Mouse (Mus musculus) midbrain, embryonic 16.5 days (tissue): ENCODE measurements around the gene Acat2. TPM values are rescaled to one million over a fixed set of nuclear protein-coding genes. Genes with fewer than 3 reads are reported as not detected.

Source experiments
- ATAC-seq: fragments of 200-750 bp; cut with Nextera tagmentation; 2 replicates; pipeline ENCODE4 v1.8.0; 2017; ENCODE audit warnings: moderate TSS enrichment
- H3K27ac ChIP-seq: fragments of 300-500 bp; sonication (generic); 2 replicates; pipeline ENCODE4 v1.5.1; 2014; ENCODE audit warnings: mild to moderate bottlenecking, low read length, mixed read lengths
- H3K27me3 ChIP-seq: fragments of 300-500 bp; sonication (generic); 2 replicates; pipeline ENCODE4 v1.6.1; 2014; ENCODE audit warnings: low read depth, low read length, mixed read lengths; ENCODE audit not compliant: control insufficient read depth, insufficient read depth
- H3K36me3 ChIP-seq: fragments of 300-500 bp; sonication (generic); 2 replicates; pipeline ENCODE4 v1.6.1; 2014; ENCODE audit warnings: mild to moderate bottlenecking, low read length, moderate library complexity, mixed read lengths; ENCODE audit not compliant: control insufficient read depth, insufficient read depth
- H3K4me1 ChIP-seq: fragments of 300-500 bp; sonication (generic); 2 replicates; pipeline ENCODE4 v1.6.1; 2014; ENCODE audit warnings: mild to moderate bottlenecking, low read length, mixed read lengths; ENCODE audit not compliant: control insufficient read depth, insufficient read depth
- H3K4me2 ChIP-seq: fragments of 300-500 bp; sonication (generic); 2 replicates; pipeline ENCODE4 v1.6.1; 2014; ENCODE audit warnings: mild to moderate bottlenecking, low read length, mixed read lengths
- H3K4me3 ChIP-seq: fragments of 300-500 bp; sonication (generic); 2 replicates; pipeline ENCODE4 v1.5.1; 2014; ENCODE audit warnings: low read depth, mild to moderate bottlenecking, low read length, moderate library complexity, mixed read lengths
- H3K9ac ChIP-seq: fragments of 300-500 bp; sonication (generic); 2 replicates; pipeline ENCODE4 v1.6.1; 2014; ENCODE audit warnings: low read depth, low read length, mixed read lengths
- H3K9me3 ChIP-seq: fragments of 300-500 bp; sonication (generic); replicated peaks from 2 replicates; pipeline ENCODE4 v1.6.1; 2014; ENCODE audit warnings: mild to moderate bottlenecking, low read length, mixed read lengths; ENCODE audit not compliant: control insufficient read depth, poor library complexity, severe bottlenecking
- WGBS: fragments of 180-500 bp; shearing (Covaris S2); extraction: QIAGEN DNeasy Blood & Tissue Kit; methylation state at CpG from one replicate; pipeline ENCODE4 v1.1.7; 2014; 5-methylcytosine and 5-hydroxymethylcytosine counted together
- polyA plus RNA-seq: library from polyadenylated mRNA; unstranded; fragments of >200 nt; fragmentation: Nextera tagmentation; extraction: Ambion mirVana; gene quantifications from 2 replicates; pipeline ENCODE4 v1.2.1, GENCODE M21; 2015

Acat2 gene
- polyA plus RNA-seq, 1 experiment from 2014 or later = 378 TPM

DNA sequence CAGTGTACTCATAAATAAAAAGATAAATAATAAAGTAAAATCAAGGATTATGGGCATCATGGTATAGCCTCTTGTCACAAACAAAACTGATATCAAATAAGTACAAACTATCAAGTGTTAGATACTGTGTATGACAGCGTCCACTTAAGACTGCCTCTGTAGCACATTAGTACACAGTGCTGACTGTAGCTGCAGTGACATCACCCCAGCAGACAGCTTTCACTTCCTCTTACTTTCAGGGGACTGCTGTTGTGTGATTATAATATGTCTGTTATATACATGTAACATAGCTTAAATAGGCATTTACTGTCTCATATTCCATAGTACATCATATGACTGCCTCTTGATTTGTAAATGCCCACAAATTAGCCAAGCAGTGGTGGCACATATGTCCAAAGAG, 39.5 kb downstream of the Acat2 start:
- Histone ChIP-seq H3K9me3 (no peaks in the 10 kb centered on the region), H3K4me3 (no peak overlapping the region), H3K9ac (no peak overlapping the region), H3K27ac (no peak overlapping the region), H3K4me2 (no peak overlapping the region), H3K4me1 (peaks cover 8% of the 10 kb centered on the region), H3K36me3 (peaks cover 55% of the 10 kb centered on the region), H3K27me3 (no peaks in the 10 kb centered on the region)
- 97% methylated on average over 1 of the region's 1 CpGs for WGBS
- ATAC-seq = no peak

DNA sequence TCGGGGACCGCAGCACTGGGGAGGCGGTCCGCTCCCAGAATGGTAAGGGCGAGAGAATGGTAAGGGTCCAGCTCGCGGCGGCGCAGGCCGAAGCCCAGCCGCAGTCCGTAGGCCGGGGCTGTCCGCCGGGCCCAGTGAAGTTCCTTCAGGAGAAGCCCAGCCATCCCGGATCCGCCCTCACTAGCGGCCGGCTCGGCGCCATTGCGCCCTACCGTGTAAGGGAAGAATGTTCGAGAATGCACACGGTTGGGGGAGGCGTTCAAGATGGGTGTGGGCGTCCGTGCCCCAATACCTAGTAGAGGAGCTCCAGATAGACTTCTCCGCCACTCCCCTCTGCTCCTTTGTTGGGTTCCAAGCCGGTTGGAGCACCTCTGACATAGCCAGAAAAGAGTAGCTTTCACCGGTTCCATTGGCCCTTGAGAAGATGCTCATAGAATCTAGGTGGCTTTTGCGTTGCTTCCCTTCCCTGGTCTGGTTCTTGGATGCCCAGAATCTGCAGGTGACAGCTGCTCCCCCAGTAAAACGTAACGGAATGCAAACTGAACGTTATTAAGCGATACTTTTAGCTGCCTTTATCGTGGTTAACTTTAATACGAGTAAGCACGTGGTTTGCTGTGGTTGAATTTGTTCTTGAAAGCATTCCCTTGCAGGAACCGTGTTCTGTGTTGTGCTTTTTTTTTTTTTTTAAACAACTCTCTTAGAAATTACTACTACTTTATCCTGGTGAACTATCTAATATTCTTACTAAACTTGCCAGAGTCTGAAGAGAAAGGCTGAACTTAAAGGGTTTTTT, 43.8 kb downstream of the Acat2 start:
- Histone ChIP-seq H3K27me3 (no peaks in the 10 kb centered on the region), H3K4me2 (peak overlapping the region; percentile 90), H3K9ac (peak overlapping the region; percentile 84), H3K36me3 (peaks cover 38% of the 10 kb centered on the region), H3K27ac (peak overlapping the region; percentile 80), H3K4me1 (peaks cover 16% of the 10 kb centered on the region), H3K9me3 (no peaks in the 10 kb centered on the region), H3K4me3 (peak overlapping the region; percentile 67)
- peak; percentile 67 for ATAC-seq
- WGBS = under 1% methylated on average over 40 of the region's 40 CpGs

DNA sequence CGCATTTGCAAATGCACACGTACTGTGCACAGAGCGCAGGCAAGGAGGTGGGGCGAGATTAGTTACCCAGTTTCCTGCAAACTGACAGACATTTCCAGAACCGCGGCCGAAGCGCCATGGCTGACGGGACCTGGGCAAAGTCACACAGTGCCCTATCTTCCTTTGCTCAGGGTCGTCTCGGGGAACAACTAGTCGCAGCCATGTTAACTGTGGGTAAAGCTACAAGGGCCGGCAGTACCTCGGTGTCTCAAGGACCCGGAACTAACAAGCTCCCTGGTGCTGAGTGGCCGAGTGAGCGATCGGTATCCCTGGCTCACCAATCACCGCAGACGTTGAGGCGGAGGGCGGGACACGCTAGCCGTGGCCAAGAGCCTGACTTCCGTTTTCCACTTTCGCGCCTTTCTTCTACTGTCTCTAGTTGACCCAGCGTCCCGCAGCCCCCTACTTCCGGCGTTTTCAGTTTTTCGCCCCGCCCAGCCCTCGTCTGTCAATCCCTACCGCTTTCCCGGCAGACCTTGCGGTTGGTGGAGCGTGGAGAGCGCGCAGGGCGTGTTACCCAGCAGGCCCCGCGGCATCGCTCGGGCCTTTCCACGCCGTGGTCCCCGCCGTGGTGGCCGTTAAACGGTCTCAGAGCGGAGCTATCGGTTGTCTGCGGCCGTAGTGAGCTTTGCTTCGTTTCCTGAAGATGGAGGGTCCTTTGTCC, 44.5 kb downstream of the Acat2 start, which contains the start of gene Mrpl18:
TSS of gene Mrpl18 (minus strand) at position 465 of the 703 bp plus-strand sequence.
- WGBS = under 1% methylated on average over 56 of the region's 56 CpGs
- peak within 1 kb of the TSS; percentile 67 for H3K4me3 ChIP-seq
- no peaks in the 10 kb centered on the region for H3K27me3 ChIP-seq
- peak within 1 kb of the TSS; percentile 82 for H3K27ac ChIP-seq
- H3K36me3 ChIP-seq = peaks cover 34% of the 10 kb centered on the region
- ATAC-seq = peak; percentile 99
- H3K4me2 ChIP-seq = peak within 1 kb of the TSS; percentile 91
- no peaks in the 10 kb centered on the region for H3K9me3 ChIP-seq
- H3K4me1 ChIP-seq = peaks cover 16% of the 10 kb centered on the region
- peak within 1 kb of the TSS; percentile 84 for H3K9ac ChIP-seq

DNA sequence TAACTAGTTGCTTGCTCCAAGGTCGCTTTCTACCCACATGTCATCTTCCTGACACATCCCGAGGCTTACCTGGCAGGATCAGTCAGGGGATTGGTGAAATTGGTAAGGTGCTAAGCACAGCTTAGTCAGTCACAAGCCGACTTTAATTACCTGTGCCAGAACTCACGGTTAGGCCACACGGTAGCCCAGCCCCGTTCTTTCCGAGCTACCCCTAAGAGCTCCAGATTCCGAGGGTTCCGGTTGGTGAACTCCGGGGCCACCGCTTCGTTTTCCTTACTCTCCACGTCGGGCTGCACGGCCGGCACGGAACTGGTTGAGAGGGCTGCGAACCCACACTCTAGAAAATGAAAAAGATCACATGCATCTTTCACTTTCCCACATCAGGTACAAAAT, 45.1 kb downstream of the Acat2 start, which contains the start of gene Tcp1:
TSS of gene Tcp1 (plus strand) at position 214 of the 393 bp plus-strand sequence.
- ATAC-seq = peak; percentile 12
- peak within 1 kb of the TSS; percentile 82 for H3K27ac ChIP-seq
- 2% methylated on average over 18 of the region's 18 CpGs for WGBS
- peak within 1 kb of the TSS; percentile 91 for H3K4me2 ChIP-seq
- H3K4me1 ChIP-seq = peaks cover 16% of the 10 kb centered on the region
- H3K36me3 ChIP-seq = peaks cover 33% of the 10 kb centered on the region
- H3K9me3 ChIP-seq = no peaks in the 10 kb centered on the region
- H3K27me3 ChIP-seq = no peaks in the 10 kb centered on the region
- peak within 1 kb of the TSS; percentile 84 for H3K9ac ChIP-seq
- peak within 1 kb of the TSS; percentile 67 for H3K4me3 ChIP-seq

DNA sequence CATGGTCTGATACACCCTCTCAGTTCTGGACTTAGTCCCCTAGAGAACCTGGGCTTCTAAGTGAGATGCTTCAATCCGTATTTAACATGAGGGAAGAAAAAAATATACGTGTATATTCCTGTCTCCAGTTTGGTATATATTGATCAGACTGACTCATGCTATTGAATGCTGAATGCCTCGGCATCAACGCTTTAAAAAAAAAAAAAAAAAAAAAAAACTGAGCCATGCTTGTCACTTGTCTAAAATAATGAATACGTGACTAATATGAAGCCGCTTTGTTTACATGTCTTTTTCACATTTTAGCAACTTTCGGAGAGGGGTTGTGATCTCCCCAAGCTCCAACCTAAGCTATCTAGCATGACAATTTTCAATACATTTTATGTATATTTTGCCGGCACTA, 50.2 kb downstream of the Acat2 start:
- H3K36me3 ChIP-seq = peaks cover 19% of the 10 kb centered on the region

DNA sequence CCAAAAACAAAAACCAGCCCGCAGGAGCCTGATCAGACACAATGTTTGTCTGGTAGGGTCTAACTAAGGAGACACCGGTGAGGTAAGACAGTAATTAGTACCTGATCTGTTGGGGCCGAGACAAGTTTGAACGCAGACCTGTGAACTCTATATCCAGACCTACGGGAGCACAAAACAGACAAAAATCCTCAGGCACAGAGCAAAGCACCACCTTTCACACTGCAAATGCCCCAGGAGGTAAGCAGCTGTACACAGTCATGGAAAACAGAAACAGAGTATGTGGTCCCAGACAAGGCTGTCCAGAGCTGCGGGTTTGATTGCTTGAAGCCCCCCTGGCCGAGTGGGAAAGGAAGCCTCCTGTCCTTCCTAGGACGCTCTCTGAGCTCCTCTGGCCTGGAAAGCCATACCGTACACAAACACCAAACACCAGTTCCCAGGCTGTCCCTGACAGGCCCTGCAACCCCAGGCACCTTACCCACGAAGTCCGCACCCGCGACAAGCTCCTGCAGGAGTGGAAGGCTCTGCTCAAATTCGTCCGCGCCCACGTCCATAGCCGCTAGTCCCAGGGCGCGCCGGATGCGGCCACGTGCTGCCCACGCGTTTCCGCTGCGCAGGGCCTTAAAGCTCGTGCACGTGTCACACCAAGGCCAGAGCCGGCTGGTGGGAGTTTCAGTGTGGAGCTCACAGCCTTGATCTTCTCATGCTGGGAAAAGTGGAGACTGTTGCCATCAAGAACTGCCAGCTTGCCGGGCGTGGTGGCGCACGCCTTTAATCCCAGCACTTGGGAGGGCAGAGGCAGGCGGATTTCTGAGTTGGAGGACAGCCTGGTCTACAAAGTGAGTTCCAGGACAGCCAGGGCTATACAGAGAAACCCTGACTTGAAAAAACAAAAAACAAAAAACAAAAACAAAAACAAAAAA, 50.9 kb downstream of the Acat2 start, which contains the start of gene Pnldc1:
TSS of gene Pnldc1 (minus strand) at position 870 of the 920 bp plus-strand sequence.
- no peak within 1 kb of the TSS for H3K27ac ChIP-seq
- H3K27me3 ChIP-seq = no peaks in the 10 kb centered on the region
- no peak for ATAC-seq
- WGBS = 85% methylated on average over 35 of the region's 35 CpGs
- H3K4me1 ChIP-seq = no peaks in the 10 kb centered on the region; the same call in 1 of the 2 replicates
- H3K9me3 ChIP-seq = no peaks in the 10 kb centered on the region
- H3K9ac ChIP-seq = no peak within 1 kb of the TSS
- H3K36me3 ChIP-seq = peaks cover 19% of the 10 kb centered on the region
- no peak within 1 kb of the TSS for H3K4me2 ChIP-seq
- H3K4me3 ChIP-seq = no peak within 1 kb of the TSS

More for the DNA sequence above, 50.2 kb downstream of the Acat2 start:
- Histone ChIP-seq H3K4me1 (peaks cover 8% of the 10 kb centered on the region), H3K9me3 (no peaks in the 10 kb centered on the region), H3K27me3 (no peaks in the 10 kb centered on the region), H3K4me2 (no peak overlapping the region), H3K4me3 (no peak overlapping the region), H3K27ac (no peak overlapping the region), H3K9ac (no peak overlapping the region)
- 88% methylated on average over 8 of the region's 8 CpGs for WGBS
- ATAC-seq = no peak

DNA sequence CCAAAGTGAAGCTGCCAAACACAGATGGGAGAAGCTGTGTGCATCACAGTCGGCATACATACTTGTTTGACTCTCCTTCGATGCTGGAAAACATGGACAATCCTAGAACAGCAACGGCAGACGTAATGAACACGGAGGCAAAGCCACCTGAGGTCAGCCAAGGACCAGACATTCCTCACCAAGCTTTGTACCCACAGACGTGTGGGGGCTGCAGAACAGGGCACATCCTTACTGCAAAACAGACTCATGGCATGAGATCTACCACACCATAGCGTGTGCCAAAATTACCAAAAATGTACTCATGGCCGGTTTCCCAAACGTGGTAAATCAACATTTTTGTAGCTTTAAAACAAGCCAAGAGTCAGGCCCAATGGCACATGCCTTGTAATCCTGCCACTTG, 54.1 kb downstream of the Acat2 start:
- no peak overlapping the region for H3K4me3 ChIP-seq
- H3K27me3 ChIP-seq = no peaks in the 10 kb centered on the region
- 0 out of 2 replicates have a peak, but pooled peaks cover 7% of the 10 kb centered on the region for H3K36me3 ChIP-seq
- H3K4me2 ChIP-seq = no peak overlapping the region
- no peaks in the 10 kb centered on the region for H3K4me1 ChIP-seq
- WGBS = 94% methylated on average over 9 of the region's 9 CpGs
- H3K9me3 ChIP-seq = no peaks in the 10 kb centered on the region
- ATAC-seq = no peak
- no peak overlapping the region for H3K9ac ChIP-seq
- H3K27ac ChIP-seq = no peak overlapping the region

DNA sequence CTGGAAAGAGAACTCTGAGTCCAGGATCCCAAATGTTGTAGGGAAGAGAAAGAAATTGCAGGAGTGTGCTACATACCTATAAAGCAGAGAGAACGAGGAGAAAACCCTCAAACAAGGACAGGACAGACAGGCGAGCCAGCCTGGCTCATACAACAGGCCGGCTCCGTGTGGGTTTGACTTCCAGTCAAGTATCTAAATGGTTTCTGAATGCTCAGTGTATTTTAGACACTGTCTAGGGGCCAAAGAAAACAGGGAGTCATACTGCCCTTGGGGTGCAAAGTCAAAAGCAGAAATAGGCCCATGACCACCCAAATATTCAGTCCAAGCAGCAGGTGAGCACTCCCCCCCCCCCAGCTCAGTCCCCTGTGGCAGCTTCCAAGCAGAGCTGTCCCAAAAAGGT, 54.7 kb downstream of the Acat2 start:
- 92% methylated on average over 4 of the region's 4 CpGs for WGBS
- H3K36me3 ChIP-seq = 0 out of 2 replicates have a peak, but pooled peaks cover 6% of the 10 kb centered on the region

More for the DNA sequence above, 54.7 kb downstream of the Acat2 start:
- Histone ChIP-seq H3K4me3 (no peak overlapping the region), H3K4me1 (no peaks in the 10 kb centered on the region), H3K9me3 (no peaks in the 10 kb centered on the region), H3K4me2 (no peak overlapping the region), H3K27me3 (no peaks in the 10 kb centered on the region), H3K27ac (no peak overlapping the region), H3K9ac (no peak overlapping the region)
- ATAC-seq = no peak
